Mouse (Mus musculus): ENCODE measurements around the gene Dcaf5.

- TF ChIP-seq CTCF (IDR thresholded peaks at IDR 0.05; ENCODE audit: insufficient read depth, low read length) (no peak), POLR2A (IDR thresholded peaks at IDR 0.05; ENCODE audit: borderline replicate concordance, extremely low read depth, low read depth, low read length) (no peak)
Measured at GRCm38 (mm10) chr12:80311959-80312669, 124.3 kb downstream of the Dcaf5 start.
